Mouse (Mus musculus) kidney, postnatal 25 days (tissue): Measurements from ENCODE around the gene Hbb-bh1.
"Not testable (repeated sequence)": the region's sequence is repeated elsewhere in the genome, so short reads cannot be mapped to it uniquely, and the experiment has no call there.

ENCODE experiments used
- DNase-seq, 2 experiments: peaks; one replicate each; pipeline ENCODE4 v3.0.0; 2021; ENCODE audit warnings: mixed read lengths in 2 of 2

Hbb-bh1 gene

GRCm38 (mm10) chr7:103811223-103811845, 31.6 kb downstream of the Hbb-bh1 start:
- DNase-seq: no peak

DNA sequence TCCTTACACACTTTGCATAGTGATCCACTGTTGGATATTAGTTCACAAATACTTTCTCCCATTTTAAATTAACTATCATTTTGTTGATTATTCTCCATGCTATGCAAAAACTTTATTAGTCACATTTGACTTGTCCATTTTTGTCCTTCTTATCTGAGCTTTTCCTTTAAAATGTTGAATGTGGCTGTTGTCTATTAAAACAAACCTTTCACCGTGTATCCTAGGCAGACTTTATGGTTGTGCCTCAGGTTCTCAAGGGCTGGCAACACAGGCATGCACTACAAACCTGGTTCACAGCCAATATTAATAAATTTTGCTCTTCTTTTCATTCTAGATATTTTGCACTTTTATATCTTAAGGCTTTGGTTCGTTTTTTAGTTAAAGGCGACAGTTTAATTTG, 32.2 kb downstream of the Hbb-bh1 start:
- DNase-seq: no peak

DNA sequence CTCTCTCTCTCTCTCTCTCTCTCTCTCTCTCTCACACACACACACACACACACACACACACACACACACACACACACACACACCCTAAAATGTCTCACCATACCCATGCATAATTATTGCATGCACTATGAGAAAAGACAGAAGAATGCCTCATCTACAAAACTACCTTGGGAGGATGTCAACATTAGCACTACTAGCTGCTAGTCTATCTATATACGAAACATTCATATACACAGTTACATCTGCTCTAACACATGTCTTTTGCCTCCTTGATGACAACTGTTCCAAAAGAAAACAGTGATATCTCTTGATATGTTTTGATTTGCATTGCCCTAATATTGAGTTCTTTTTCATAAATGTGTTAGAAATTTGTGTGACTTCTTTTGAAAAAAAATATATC, 32.7 kb downstream of the Hbb-bh1 start:
- no peak for DNase-seq

DNA sequence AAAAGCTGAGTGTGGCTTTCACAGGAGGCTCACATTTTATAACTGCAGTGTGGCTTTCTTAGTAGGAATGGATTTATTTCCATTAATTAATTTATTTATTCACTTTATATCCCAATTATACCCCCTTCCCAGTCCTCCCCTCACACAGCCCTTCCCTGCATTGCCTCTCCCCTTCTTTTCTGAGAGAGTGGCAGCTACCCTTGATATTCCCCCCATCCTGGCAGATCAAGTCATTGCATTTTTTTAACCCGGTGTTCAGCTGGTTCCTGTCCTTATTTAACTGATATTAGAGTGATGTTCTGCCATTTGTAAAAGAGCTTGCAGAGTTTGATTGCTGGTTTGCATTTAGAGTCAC, 33.2 kb downstream of the Hbb-bh1 start:
- no peak for DNase-seq

- no peak for DNase-seq
These were observed 33.8 kb downstream of the Hbb-bh1 start for GRCm38 (mm10) chr7:103808971-103809800.

DNA sequence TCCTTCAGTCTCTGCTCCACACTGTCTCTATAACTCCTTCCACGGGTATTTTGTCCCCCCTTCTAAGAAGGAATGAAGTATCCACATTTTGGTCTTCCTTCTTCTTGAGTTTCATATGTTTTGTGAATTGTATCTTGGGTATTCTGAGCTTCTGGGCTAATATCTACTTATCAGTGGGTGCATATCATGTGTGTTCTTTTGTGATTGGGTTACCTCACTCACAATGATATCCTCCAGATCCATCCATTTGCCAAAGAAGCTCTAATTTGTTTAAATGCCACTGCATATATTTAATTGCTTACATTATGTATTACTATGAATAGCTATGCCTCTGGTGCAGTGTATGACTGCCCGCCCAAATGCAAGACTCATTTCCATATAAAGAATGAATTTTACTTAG, 34.8 kb downstream of the Hbb-bh1 start:
- not testable (repeated sequence) for DNase-seq

DNA sequence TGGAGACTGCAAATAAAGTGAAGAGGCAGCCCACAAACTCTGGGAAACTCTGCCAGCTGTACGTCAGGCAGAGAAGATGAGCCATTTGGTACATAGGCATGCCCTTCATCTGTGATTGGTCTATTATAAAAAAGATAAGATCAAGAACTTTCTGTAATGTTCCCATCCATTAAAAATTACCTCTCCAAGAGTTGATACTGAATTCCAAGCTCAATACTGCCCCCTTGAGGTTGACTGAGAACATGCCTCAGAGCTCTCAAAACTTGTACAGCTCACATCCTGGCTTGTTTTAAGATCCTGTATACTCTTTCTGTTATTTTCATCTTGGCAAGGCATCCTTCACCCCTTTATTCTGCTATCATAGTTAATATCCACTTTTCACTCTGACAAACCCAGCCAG, 36.1 kb downstream of the Hbb-bh1 start:
- peak in 1 of 2 experiments; percentile 1 for DNase-seq

DNA sequence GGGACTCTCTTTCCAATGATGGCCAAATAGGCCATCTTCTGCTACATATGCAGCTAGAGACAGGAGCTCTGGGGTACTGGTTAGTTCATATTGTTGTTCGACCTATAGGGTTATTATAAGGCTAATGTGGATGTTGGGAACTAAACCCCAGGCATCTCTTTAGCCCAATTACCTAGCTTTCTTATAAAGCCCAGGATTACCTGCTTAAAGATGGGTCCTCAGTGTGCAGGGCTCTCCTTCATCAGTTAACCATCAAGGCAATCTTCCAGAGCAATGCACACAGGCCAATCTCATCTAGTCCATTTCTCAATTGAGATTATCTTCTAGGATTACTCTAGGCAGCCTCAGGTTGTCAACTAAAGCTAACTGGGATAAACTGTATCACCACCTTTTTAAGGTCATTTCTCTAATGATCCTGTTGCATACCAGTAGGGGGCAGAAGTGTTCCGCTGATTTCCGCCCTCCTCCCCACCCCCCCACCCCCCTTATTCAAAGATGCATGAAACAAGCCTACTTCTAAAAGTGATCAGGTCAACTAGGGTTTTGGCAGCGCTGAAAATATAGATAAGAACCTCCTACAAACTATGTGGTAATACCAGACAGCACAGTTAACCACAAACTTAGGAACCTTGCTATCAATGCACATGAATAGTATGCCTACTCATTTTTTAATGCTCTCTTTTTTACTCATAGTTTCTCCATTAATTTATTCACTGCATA, 50.1 kb downstream of the Hbb-bh1 start:
- no peak for DNase-seq

DNA sequence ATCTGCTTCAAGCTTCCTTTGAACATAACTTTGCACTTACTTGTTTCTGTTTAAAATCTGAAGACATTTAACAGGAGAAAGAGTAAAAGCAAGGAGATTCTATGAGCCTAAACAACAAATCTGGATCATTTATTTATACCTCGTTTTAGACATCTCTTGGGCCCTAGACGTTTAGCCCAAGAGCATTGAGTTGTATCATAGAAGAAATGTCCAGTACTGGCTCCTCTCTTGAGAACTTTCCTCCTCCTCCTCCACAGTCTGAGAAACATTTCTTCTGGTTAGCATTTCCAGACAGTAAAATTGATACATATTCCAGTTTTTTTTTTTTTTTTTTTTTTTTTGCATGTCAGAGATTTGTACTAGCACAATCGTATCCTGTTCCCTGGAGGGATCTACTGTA, 51.2 kb downstream of the Hbb-bh1 start, which contains the start of gene Olfr67:
Gene Olfr67 (minus strand): TSS at position 101 of the 400 bp plus-strand sequence.
- no peak for DNase-seq
